Mouse (Mus musculus): ENCODE measurements at regions not wholly inside any gene's neighbourhood (a gene's known extent, or its start where the extent isn't known, plus 50 kb on each side); places are given as distances from the start of the nearest gene placed in this dataset.

DNA sequence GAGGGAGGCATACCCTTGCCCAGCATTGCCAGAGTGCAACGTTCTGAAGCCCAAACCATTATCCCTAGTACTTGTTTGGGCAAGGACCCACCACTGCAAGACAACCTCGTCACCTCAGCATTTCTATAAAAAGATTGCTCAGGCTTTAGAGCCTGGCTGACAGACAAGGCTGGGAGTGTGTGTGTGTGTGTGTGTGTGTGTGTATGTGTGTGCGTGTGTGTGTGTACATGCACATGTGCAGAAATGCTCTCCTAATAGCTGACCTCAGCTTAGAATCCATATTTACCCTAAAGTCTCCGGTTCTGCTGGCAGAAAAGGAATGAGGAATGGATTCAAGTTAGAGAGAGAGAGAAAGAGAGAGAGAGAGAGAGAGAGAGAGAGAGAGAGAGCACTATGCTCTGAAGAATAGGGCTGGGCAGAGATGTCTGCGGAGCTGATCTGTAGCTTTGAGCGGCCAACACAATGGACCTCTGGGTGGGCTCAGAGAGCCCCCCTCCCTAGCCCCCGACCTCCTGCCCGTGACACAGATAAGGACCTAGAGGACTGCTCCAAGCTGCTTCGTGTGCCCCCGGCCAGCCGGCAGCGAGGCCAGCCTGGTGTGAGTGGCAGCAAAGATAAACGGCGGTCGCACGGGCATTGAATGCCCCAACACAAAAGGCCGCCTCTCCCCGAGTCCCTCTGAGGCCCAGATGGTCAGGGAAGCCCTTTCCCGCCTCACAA, 166.1 kb downstream of the H2al1j start:
- H3K9me3 ChIP-seq (replicated peaks; ENCODE audit: control insufficient read depth, low read length) = no peaks in the 10 kb centered on the region
- ATAC-seq (ENCODE audit: low read depth) = no peak
- no peaks in the 10 kb centered on the region for H3K4me1 ChIP-seq (ENCODE audit: control insufficient read depth, low read depth, low read length)
- H3K4me2 ChIP-seq (ENCODE audit: low read depth, low read length) = no peak overlapping the region
- no peak overlapping the region for H3K27ac ChIP-seq (ENCODE audit: low read length)
- WGBS (ENCODE audit: insufficient replicate concordance) = 28% methylated on average over 19 of the region's 19 CpGs
- H3K4me3 ChIP-seq (ENCODE audit: low read depth, low read length) = no peak overlapping the region
- H3K27me3 ChIP-seq (ENCODE audit: control insufficient read depth, insufficient read depth, low read depth, low read length) = peaks cover 5% of the 10 kb centered on the region
- H3K9ac ChIP-seq (ENCODE audit: low read depth, low read length) = no peak overlapping the region
- no peaks in the 10 kb centered on the region for H3K36me3 ChIP-seq (ENCODE audit: control insufficient read depth, insufficient read depth)

DNA sequence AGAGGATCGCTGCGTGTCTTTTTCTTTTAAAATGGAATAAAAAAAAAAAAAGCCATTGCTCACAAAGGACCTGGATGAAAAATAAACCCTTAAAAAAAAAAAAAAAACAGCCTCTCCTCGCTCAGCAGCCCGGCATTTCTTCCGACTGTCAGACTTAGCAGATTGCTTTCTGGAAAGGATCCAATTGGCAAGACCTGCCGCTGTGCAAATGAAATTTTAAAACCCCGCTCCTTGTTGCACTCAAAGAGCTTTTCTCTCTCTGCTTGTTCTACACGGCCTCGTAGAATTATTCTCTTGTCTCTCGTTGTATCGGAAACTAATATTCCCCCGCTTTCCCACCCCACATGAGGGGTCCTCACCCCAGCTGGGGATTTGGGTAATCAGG, 166.6 kb downstream of the H2al1j start:
- H3K9me3 ChIP-seq (replicated peaks; ENCODE audit: control insufficient read depth, low read length) = no peaks in the 10 kb centered on the region
- no peaks in the 10 kb centered on the region for H3K36me3 ChIP-seq (ENCODE audit: control insufficient read depth, insufficient read depth)
- H3K27ac ChIP-seq (ENCODE audit: low read length) = no peak overlapping the region
- no peak overlapping the region for H3K4me3 ChIP-seq (ENCODE audit: low read depth, low read length)
- no peak for ATAC-seq (ENCODE audit: low read depth)
- no peaks in the 10 kb centered on the region for H3K4me1 ChIP-seq (ENCODE audit: control insufficient read depth, low read depth, low read length)
- 46% methylated on average over 12 of the region's 12 CpGs for WGBS (ENCODE audit: insufficient replicate concordance)
- H3K9ac ChIP-seq (ENCODE audit: low read depth, low read length) = no peak overlapping the region
- no peak overlapping the region for H3K4me2 ChIP-seq (ENCODE audit: low read depth, low read length)
- peaks cover 5% of the 10 kb centered on the region for H3K27me3 ChIP-seq (ENCODE audit: control insufficient read depth, insufficient read depth, low read depth, low read length)

DNA sequence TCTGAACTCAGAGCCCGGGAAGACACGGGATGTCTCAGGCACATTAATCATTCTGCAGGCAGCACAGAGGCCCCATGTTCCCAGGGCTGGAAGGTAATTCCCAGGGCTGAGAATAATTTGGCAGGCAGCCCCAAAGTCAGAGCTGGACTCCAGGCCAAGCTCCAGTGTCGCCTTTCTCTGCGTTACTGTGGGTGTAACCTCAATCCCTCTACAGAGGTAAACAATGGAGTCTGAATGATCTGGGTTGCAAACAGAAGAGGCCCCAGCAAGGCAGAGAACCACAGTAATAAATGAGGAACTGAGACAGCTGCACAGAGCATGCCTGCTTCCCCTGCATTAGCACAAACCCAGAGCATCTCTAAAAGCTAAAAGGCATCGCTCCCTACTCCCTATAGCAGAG, 184.8 kb downstream of the H2al1j start:
- Histone ChIP-seq H3K9ac (ENCODE audit: low read depth, low read length) (no peak overlapping the region), H3K4me2 (ENCODE audit: low read depth, low read length) (no peak overlapping the region), H3K4me1 (ENCODE audit: control insufficient read depth, low read depth, low read length) (no peaks in the 10 kb centered on the region), H3K36me3 (ENCODE audit: control insufficient read depth, insufficient read depth) (no peaks in the 10 kb centered on the region), H3K27ac (ENCODE audit: low read length) (no peak overlapping the region), H3K27me3 (ENCODE audit: control insufficient read depth, insufficient read depth, low read depth, low read length) (no peaks in the 10 kb centered on the region; the same call in 1 of the 2 replicates), H3K9me3 (replicated peaks; ENCODE audit: control insufficient read depth, low read length) (no peaks in the 10 kb centered on the region), H3K4me3 (ENCODE audit: low read depth, low read length) (no peak overlapping the region)
- no peak for ATAC-seq (ENCODE audit: low read depth)
- WGBS (ENCODE audit: insufficient replicate concordance) = 49% methylated on average over 5 of the region's 5 CpGs

DNA sequence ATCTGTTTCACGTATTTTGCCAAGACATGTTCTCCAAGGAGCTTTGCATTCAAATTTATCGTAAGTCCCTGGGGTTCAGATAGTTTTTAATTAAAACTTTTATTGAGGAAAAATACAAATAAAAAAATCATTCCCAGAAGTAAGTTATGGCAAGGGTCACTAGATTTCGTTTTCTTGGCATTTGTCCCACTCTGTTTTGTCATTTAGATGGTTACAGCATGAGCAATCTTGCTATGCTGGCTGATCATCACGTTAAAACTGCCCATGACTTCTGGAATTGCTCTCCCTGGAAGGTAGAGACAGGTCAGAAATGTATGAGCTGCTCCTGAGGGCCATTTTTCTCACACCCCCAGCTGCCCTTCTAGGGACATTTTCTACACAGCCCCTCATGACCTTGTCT, 185.3 kb downstream of the H2al1j start:
- Histone ChIP-seq H3K36me3 (ENCODE audit: control insufficient read depth, insufficient read depth) (no peaks in the 10 kb centered on the region), H3K9ac (ENCODE audit: low read depth, low read length) (no peak overlapping the region), H3K4me2 (ENCODE audit: low read depth, low read length) (no peak overlapping the region), H3K4me3 (ENCODE audit: low read depth, low read length) (no peak overlapping the region), H3K4me1 (ENCODE audit: control insufficient read depth, low read depth, low read length) (no peaks in the 10 kb centered on the region), H3K9me3 (replicated peaks; ENCODE audit: control insufficient read depth, low read length) (no peaks in the 10 kb centered on the region), H3K27me3 (ENCODE audit: control insufficient read depth, insufficient read depth, low read depth, low read length) (no peaks in the 10 kb centered on the region; the same call in 1 of the 2 replicates), H3K27ac (ENCODE audit: low read length) (no peak overlapping the region)
- no peak for ATAC-seq (ENCODE audit: low read depth)
- 51% methylated on average over 4 of the region's 4 CpGs for WGBS (ENCODE audit: insufficient replicate concordance)

DNA sequence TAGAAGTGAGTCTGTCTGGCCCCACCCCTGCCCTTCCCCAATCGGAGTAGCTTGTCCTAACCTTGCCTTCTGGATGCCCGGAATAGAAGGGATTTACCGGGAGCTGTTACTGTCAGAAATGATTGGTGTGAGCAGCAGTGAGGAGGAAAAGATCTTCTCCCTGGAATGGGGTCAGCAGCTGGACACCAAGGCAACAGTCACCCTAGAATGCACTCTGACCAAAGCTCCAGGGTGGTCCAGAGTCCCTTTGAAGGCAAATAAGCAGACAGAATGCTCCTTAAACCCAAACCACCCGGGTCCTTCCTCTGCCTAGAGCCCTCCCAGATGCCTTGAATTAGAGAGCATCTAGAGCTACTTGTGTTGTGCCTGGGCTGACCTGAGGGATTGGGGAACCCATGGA, 196.2 kb downstream of the H2al1j start:
- H3K9ac ChIP-seq (ENCODE audit: low read depth, low read length) = no peak overlapping the region
- ATAC-seq (ENCODE audit: low read depth) = no peak
- H3K4me1 ChIP-seq (ENCODE audit: control insufficient read depth, low read depth, low read length) = no peaks in the 10 kb centered on the region
- no peak overlapping the region for H3K4me2 ChIP-seq (ENCODE audit: low read depth, low read length)
- no peak overlapping the region for H3K27ac ChIP-seq (ENCODE audit: low read length)
- WGBS (ENCODE audit: insufficient replicate concordance) = 42% methylated on average over 4 of the region's 4 CpGs
- H3K27me3 ChIP-seq (ENCODE audit: control insufficient read depth, insufficient read depth, low read depth, low read length) = no peaks in the 10 kb centered on the region; the same call in 1 of the 2 replicates
- no peaks in the 10 kb centered on the region for H3K36me3 ChIP-seq (ENCODE audit: control insufficient read depth, insufficient read depth)
- H3K4me3 ChIP-seq (ENCODE audit: low read depth, low read length) = no peak overlapping the region
- H3K9me3 ChIP-seq (replicated peaks; ENCODE audit: control insufficient read depth, low read length) = no peaks in the 10 kb centered on the region

DNA sequence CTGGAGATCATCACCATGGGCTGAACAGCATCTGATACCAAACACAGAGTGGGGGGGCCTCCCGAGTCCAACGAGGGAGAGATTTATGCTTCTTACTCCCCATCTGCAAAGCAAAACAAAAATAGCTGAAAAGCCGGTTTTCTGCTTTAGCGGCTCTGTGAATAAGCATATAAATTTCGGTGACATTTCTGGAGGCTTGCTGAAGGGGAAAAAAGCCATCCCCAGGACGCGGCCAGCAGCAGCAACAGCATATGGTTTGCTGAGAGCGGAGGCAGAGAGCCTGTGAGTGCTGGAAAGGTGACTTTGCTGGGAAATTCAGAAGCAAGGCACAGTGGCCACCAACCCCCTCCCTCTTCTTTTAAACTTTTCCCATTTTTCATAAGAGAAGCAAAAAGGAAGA, 197.7 kb downstream of the H2al1j start:
- no peak for ATAC-seq (ENCODE audit: low read depth)
- Histone ChIP-seq H3K9me3 (replicated peaks; ENCODE audit: control insufficient read depth, low read length) (no peaks in the 10 kb centered on the region), H3K4me3 (ENCODE audit: low read depth, low read length) (no peak overlapping the region), H3K9ac (ENCODE audit: low read depth, low read length) (no peak overlapping the region), H3K4me1 (ENCODE audit: control insufficient read depth, low read depth, low read length) (no peaks in the 10 kb centered on the region), H3K4me2 (ENCODE audit: low read depth, low read length) (no peak overlapping the region), H3K27me3 (ENCODE audit: control insufficient read depth, insufficient read depth, low read depth, low read length) (no peaks in the 10 kb centered on the region; the same call in 1 of the 2 replicates), H3K27ac (ENCODE audit: low read length) (no peak overlapping the region), H3K36me3 (ENCODE audit: control insufficient read depth, insufficient read depth) (no peaks in the 10 kb centered on the region)
- 50% methylated on average over 8 of the region's 8 CpGs for WGBS (ENCODE audit: insufficient replicate concordance)

DNA sequence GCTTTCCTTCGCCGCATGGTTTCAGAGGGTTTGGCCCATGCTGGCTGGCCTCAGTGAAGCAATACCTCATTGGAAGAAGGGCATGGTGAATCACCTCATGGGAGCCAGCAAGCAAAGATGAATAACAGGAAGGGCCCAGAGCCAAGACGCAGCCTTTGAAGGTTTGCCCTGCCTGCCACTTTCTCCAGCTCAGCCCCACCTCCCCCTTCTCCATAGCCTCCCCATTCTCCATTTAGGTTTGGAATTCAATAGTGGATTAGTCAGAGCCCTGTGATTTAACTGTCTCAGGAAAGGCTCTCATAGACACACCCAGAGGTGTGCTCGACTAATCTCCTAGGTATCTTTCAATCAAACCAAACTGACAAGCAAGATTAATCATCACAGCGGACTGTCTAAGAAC, 201.0 kb downstream of the H2al1j start:
- H3K36me3 ChIP-seq (ENCODE audit: control insufficient read depth, insufficient read depth) = no peaks in the 10 kb centered on the region
- no peaks in the 10 kb centered on the region for H3K4me1 ChIP-seq (ENCODE audit: control insufficient read depth, low read depth, low read length)
- ATAC-seq (ENCODE audit: low read depth) = no peak
- H3K9me3 ChIP-seq (replicated peaks; ENCODE audit: control insufficient read depth, low read length) = no peaks in the 10 kb centered on the region
- no peak overlapping the region for H3K9ac ChIP-seq (ENCODE audit: low read depth, low read length)
- H3K4me3 ChIP-seq (ENCODE audit: low read depth, low read length) = no peak overlapping the region
- H3K27ac ChIP-seq (ENCODE audit: low read length) = no peak overlapping the region
- H3K27me3 ChIP-seq (ENCODE audit: control insufficient read depth, insufficient read depth, low read depth, low read length) = no peaks in the 10 kb centered on the region; the same call in 1 of the 2 replicates
- WGBS (ENCODE audit: insufficient replicate concordance) = 50% methylated on average over 5 of the region's 5 CpGs
- H3K4me2 ChIP-seq (ENCODE audit: low read depth, low read length) = no peak overlapping the region

DNA sequence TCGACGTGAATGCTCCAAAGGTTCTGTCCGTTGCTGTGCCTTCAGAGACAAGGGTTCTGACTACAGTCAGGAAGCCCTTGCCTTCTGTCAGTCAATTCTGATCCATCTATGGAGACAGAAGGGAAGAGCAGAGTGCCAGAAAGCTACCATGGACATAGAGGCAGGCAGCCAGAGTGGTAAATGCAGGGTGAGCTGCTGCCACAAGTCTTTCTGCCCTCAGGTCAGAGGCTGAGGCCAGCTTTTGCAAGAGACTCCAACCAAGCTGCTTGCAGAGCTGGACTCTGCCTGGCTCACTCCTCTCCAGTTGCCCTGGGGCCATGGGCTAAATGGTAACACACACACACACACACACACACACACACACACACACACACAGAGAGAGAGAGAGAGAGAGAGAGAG, 201.6 kb downstream of the H2al1j start:
- ATAC-seq (ENCODE audit: low read depth) = no peak
- H3K36me3 ChIP-seq (ENCODE audit: control insufficient read depth, insufficient read depth) = no peaks in the 10 kb centered on the region
- H3K9ac ChIP-seq (ENCODE audit: low read depth, low read length) = no peak overlapping the region
- no peaks in the 10 kb centered on the region for H3K9me3 ChIP-seq (replicated peaks; ENCODE audit: control insufficient read depth, low read length)
- H3K27ac ChIP-seq (ENCODE audit: low read length) = no peak overlapping the region
- H3K27me3 ChIP-seq (ENCODE audit: control insufficient read depth, insufficient read depth, low read depth, low read length) = no peaks in the 10 kb centered on the region; the same call in 1 of the 2 replicates
- no peak overlapping the region for H3K4me3 ChIP-seq (ENCODE audit: low read depth, low read length)
- no peaks in the 10 kb centered on the region for H3K4me1 ChIP-seq (ENCODE audit: control insufficient read depth, low read depth, low read length)
- H3K4me2 ChIP-seq (ENCODE audit: low read depth, low read length) = no peak overlapping the region
- WGBS (ENCODE audit: insufficient replicate concordance) = 68% methylated on average over 3 of the region's 3 CpGs

DNA sequence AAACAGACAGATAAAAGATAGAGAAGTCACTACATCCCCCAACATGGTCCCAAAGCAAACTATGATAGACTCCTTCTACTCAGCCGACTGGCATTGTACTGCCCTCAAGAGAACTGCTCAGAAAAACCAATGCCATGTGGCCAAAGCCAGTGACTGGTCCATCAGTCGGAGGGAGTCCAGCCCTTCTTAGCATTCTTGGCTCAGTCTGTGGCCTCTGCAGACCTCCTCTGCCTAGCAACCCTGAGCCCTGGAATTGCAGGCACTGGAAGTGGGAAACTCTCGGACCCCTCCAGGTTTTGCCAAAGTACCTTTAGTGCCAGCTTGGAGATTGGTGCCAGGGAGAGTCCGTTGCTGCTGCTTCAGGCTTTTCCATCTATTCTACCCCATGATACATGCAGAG, 205.2 kb downstream of the H2al1j start:
- WGBS (ENCODE audit: insufficient replicate concordance) = 56% methylated on average over 4 of the region's 4 CpGs
- no peak overlapping the region for H3K4me2 ChIP-seq (ENCODE audit: low read depth, low read length)
- H3K27ac ChIP-seq (ENCODE audit: low read length) = no peak overlapping the region
- no peaks in the 10 kb centered on the region for H3K27me3 ChIP-seq (ENCODE audit: control insufficient read depth, insufficient read depth, low read depth, low read length)
- no peaks in the 10 kb centered on the region for H3K9me3 ChIP-seq (replicated peaks; ENCODE audit: control insufficient read depth, low read length)
- no peak overlapping the region for H3K4me3 ChIP-seq (ENCODE audit: low read depth, low read length)
- H3K36me3 ChIP-seq (ENCODE audit: control insufficient read depth, insufficient read depth) = no peaks in the 10 kb centered on the region
- H3K4me1 ChIP-seq (ENCODE audit: control insufficient read depth, low read depth, low read length) = no peaks in the 10 kb centered on the region
- H3K9ac ChIP-seq (ENCODE audit: low read depth, low read length) = no peak overlapping the region
- ATAC-seq (ENCODE audit: low read depth) = no peak

All from liver, embryonic 16.5 days (tissue).